Comparison of ENCODE assay signal across 8 mouse cellular contexts in the genomic region with DNA sequence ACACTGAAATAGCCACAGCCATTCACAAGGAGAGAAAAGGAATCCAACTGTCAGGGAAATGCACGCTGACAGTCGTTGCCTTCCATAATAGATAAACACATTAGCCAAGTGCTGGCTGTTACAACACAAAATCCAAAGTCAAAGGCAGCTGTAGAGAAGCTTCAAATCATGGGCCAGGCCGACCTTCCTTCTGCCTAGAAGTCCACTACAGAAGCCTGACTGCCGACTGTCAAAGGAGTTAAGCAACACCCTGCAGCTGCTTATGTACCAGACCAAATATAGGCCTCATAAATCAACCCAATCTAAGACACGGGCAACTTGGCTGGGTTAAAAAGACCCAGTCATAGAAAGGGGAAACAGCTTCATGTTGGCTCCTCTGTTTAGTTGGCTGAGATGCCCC.
A peak's percentile ranks its signal among the peaks of the same experiment; 100 is the strongest.
DNase-seq lines count a peak whose midpoint lies in the region.
"Had no signal": no experiment of that assay in that cellular context is flagged by ENCODE, and none has a peak within 500 bp of the region (broad histone marks: within the 10 kb centered on the region; RNA-seq: fewer than 3 reads in every experiment).

No protein-coding gene starts in this region.

- no peaks in the 10 kb centered on the region for H3K27me3 ChIP-seq in heart, embryonic 10.5 days (ENCODE audit: insufficient read depth, poor library complexity, severe bottlenecking)

- 33% methylated on average over 5 of the region's 5 CpGs for WGBS in heart, embryonic 10.5 days

- peak overlapping the region; percentile 56; the same call in 1 of the 2 replicates for H3K27ac ChIP-seq in heart, embryonic 10.5 days
- H3K27ac ChIP-seq: hindbrain, embryonic 14.5 days had no signal

- peaks cover 37% of the 10 kb centered on the region for H3K4me1 ChIP-seq in heart, embryonic 10.5 days

- H3K9me3 ChIP-seq in heart, embryonic 10.5 days = no peaks in the 10 kb centered on the region

- peaks cover 6% of the 10 kb centered on the region; the same call in 1 of the 2 replicates for H3K36me3 ChIP-seq in heart, embryonic 10.5 days

- peak; percentile 38 for DNase-seq in kidney, postnatal 14 days
- DNase-seq in kidney, postnatal 25 days = no peak
- no peak for DNase-seq in heart, embryonic 10.5 days (ENCODE audit: low spot score)
- peak; percentile 29 for DNase-seq in heart, postnatal 4 days
- DNase-seq in mesoderm, embryonic 11.5 days (ENCODE audit: low read depth, low spot score) = peak; percentile 47
- DNase-seq in layer of hippocampus, adult 8-10 months (ENCODE audit: low spot score in 2 of 2) = no peak
- no peak for DNase-seq in frontal cortex, adult 2 months (ENCODE audit: extremely low spot score in 1 of 2, low spot score in 1 of 2)

- no peak overlapping the region for H3K4me3 ChIP-seq in heart, embryonic 10.5 days

Comparison
In these comparisons a context has a peak if more than half of its experiments do, and no peak if none do; other contexts are left out.
1. DNase-seq: peak in kidney, postnatal 14 days (single experiment), heart, postnatal 4 days (single experiment) and mesoderm, embryonic 11.5 days (single experiment); none in kidney, postnatal 25 days (0 of 2), heart, embryonic 10.5 days (single experiment), layer of hippocampus, adult 8-10 months (0 of 2) and frontal cortex, adult 2 months (0 of 2).